In genomic region chr1:128762854-128763253, GRCm38 (mm10) we compare ENCODE assay signal across 22 mouse cellular contexts.
DNase-seq lines count a peak whose midpoint lies in the region; ATAC-seq lines count a peak whose summit lies in the region.
"Had no signal": no experiment of that assay in that cellular context is flagged by ENCODE, and none has a peak within 500 bp of the region (broad histone marks: within the 10 kb centered on the region; RNA-seq: fewer than 3 reads in every experiment).

No protein-coding gene starts in this region.

- no peak overlapping the region for H3K4me2 ChIP-seq in midbrain, embryonic 11.5 days
- no peak overlapping the region for H3K4me2 ChIP-seq in midbrain, embryonic 15.5 days
- H3K4me2 ChIP-seq: embryonic facial prominence, embryonic 13.5 days; embryonic facial prominence, embryonic 15.5 days; forebrain, embryonic 12.5 days had no signal

- intact Hi-C loops in gastrocnemius, postnatal 14 days (cut with DNase I; ENCODE audit: low total_unique reads): no loop called here

- ATAC-seq in midbrain, embryonic 11.5 days (ENCODE audit: low FRiP score): no peak
- ATAC-seq in midbrain, embryonic 15.5 days (replicated peaks): no peak
- ATAC-seq: forebrain, embryonic 14.5 days had no signal

- H3K27me3 ChIP-seq in midbrain, embryonic 11.5 days (ENCODE audit: control insufficient read depth, insufficient read depth, low read length): no peaks in the 10 kb centered on the region
- H3K27me3 ChIP-seq in midbrain, embryonic 15.5 days (replicated peaks): no peaks in the 10 kb centered on the region
- H3K27me3 ChIP-seq: embryonic facial prominence, embryonic 13.5 days; embryonic facial prominence, embryonic 15.5 days; forebrain, embryonic 12.5 days had no signal

- no peak overlapping the region for H3K4me3 ChIP-seq in midbrain, embryonic 11.5 days (ENCODE audit: low read depth, low read length)
- H3K4me3 ChIP-seq in midbrain, embryonic 15.5 days: no peak overlapping the region
- H3K4me3 ChIP-seq: embryonic facial prominence, embryonic 13.5 days; embryonic facial prominence, embryonic 15.5 days; erythroblast, embryonic 14.5 days; forebrain, embryonic 10.5 days; forebrain, embryonic 12.5 days had no signal

- WGBS in midbrain, embryonic 11.5 days: 89% methylated on average over 4 of the region's 4 CpGs
- 86% methylated on average over 4 of the region's 4 CpGs for WGBS in midbrain, embryonic 15.5 days

- no peaks in the 10 kb centered on the region; the same call in 1 of the 2 replicates for H3K4me1 ChIP-seq in midbrain, embryonic 11.5 days (ENCODE audit: control insufficient read depth, insufficient read depth, low read length)
- no peaks in the 10 kb centered on the region for H3K4me1 ChIP-seq in midbrain, embryonic 15.5 days
- H3K4me1 ChIP-seq: embryonic facial prominence, embryonic 13.5 days; embryonic facial prominence, embryonic 15.5 days had no signal

- no peak overlapping the region for H3K9ac ChIP-seq in midbrain, embryonic 11.5 days (ENCODE audit: low read length)
- no peak overlapping the region for H3K9ac ChIP-seq in midbrain, embryonic 15.5 days
- H3K9ac ChIP-seq: embryonic facial prominence, embryonic 13.5 days; embryonic facial prominence, embryonic 15.5 days; forebrain, embryonic 12.5 days had no signal

- DNase-seq in midbrain, embryonic 11.5 days (ENCODE audit: low spot score, missing footprints): peak; percentile 67
- DNase-seq in mesoderm, embryonic 11.5 days (ENCODE audit: low read depth, low spot score): peak; percentile 33
- DNase-seq in retina, embryonic 14.5 days (ENCODE audit: low spot score): peak; percentile 60
- no peak for DNase-seq in gastrocnemius, postnatal 14 days
- no peak for DNase-seq in liver
- DNase-seq: adrenal gland, adult 2 months; adrenal gland, postnatal 10 days; adrenal gland, postnatal 25 days; cerebellum, adult 11 months; cerebellum, adult 18-20 months; cerebellum, adult 8-10 months; cerebellum, adult 9-11 months; cerebellum, postnatal 14 days; cerebellum, postnatal 36 days; embryo, embryonic 11 days had no signal

- no peaks in the 10 kb centered on the region for H3K36me3 ChIP-seq in midbrain, embryonic 11.5 days (ENCODE audit: control insufficient read depth, insufficient read depth, low read length)
- no peaks in the 10 kb centered on the region for H3K36me3 ChIP-seq in midbrain, embryonic 15.5 days (replicated peaks)
- H3K36me3 ChIP-seq: embryonic facial prominence, embryonic 13.5 days; embryonic facial prominence, embryonic 15.5 days; forebrain, embryonic 10.5 days; forebrain, embryonic 12.5 days had no signal

- no peaks in the 10 kb centered on the region for H3K9me3 ChIP-seq in midbrain, embryonic 11.5 days (ENCODE audit: control insufficient read depth, low read length)
- H3K9me3 ChIP-seq in midbrain, embryonic 15.5 days: no peaks in the 10 kb centered on the region
- H3K9me3 ChIP-seq: embryonic facial prominence, embryonic 13.5 days; embryonic facial prominence, embryonic 15.5 days; forebrain, embryonic 10.5 days; forebrain, embryonic 12.5 days had no signal

- no peak overlapping the region for H3K27ac ChIP-seq in midbrain, embryonic 11.5 days (ENCODE audit: low read depth, low read length)
- H3K27ac ChIP-seq in midbrain, embryonic 15.5 days: no peak overlapping the region
- H3K27ac ChIP-seq: embryonic facial prominence, embryonic 13.5 days; embryonic facial prominence, embryonic 15.5 days; forebrain, embryonic 10.5 days; forebrain, embryonic 12.5 days had no signal

Comparison
In these comparisons a context has a peak if more than half of its experiments do, and no peak if none do; other contexts are left out.
1. DNase-seq: peak in midbrain, embryonic 11.5 days (single experiment), mesoderm, embryonic 11.5 days (single experiment) and retina, embryonic 14.5 days (single experiment); none in gastrocnemius, postnatal 14 days (single experiment) and liver (single experiment).